Mouse (Mus musculus) v-Abl transformed pro-B cells (cell line): Measurements from ENCODE around the gene Lgalsl.

ENCODE experiments used
- in situ Hi-C, 2 experiments: fragments of 400-800 bp; cut with MboI; formaldehyde crosslinking; loops; one replicate each; pipeline ENCODE4 v1.15.1; 2025; ENCODE audit not compliant: unreplicated experiment in 2 of 2

The Lgalsl gene

GRCm38 (mm10) chr11:20829056-20829686, 1.7 kb downstream of the Lgalsl start:
- in situ Hi-C loops = no loop called here

GRCm38 (mm10) chr11:20823961-20824360, 6.9 kb downstream of the Lgalsl start:
- in situ Hi-C loops = no loop called here

- in situ Hi-C loops = no loop called here
Measured at GRCm38 (mm10) chr11:20823301-20823700, 7.6 kb downstream of the Lgalsl start.

- in situ Hi-C loops = no loop called here
Measured at GRCm38 (mm10) chr11:20821351-20821750, 9.5 kb downstream of the Lgalsl start.

- in situ Hi-C loops = no loop called here
Measured at GRCm38 (mm10) chr11:20813901-20814523, 16.8 kb downstream of the Lgalsl start.

- in situ Hi-C loops = no loop called here
Measured at GRCm38 (mm10) chr11:20812153-20812887, 18.5 kb downstream of the Lgalsl start.

GRCm38 (mm10) chr11:20806659-20807058, 24.2 kb downstream of the Lgalsl start:
- in situ Hi-C loops = no loop called here

GRCm38 (mm10) chr11:20805604-20806249, 25.1 kb downstream of the Lgalsl start:
- in situ Hi-C loops = no loop called here

GRCm38 (mm10) chr11:20804416-20804815, 26.4 kb downstream of the Lgalsl start:
- in situ Hi-C loops = no loop called here

- in situ Hi-C loops = no loop called here
Measured at GRCm38 (mm10) chr11:20800277-20801092, 30.4 kb downstream of the Lgalsl start.

GRCm38 (mm10) chr11:20797841-20798240, 33.0 kb downstream of the Lgalsl start:
- in situ Hi-C loops = loop anchor here (5.0 to 25.0 kb wide), 6 partner anchors 114 to 1814 kb away; no protein-coding TSS in a partner anchor

- in situ Hi-C loops = loop anchor here (5.0 to 25.0 kb wide), 6 partner anchors 117 to 1817 kb away; no protein-coding TSS in a partner anchor
Measured at GRCm38 (mm10) chr11:20795466-20795865, 35.4 kb downstream of the Lgalsl start.

GRCm38 (mm10) chr11:20794913-20795254, 36.0 kb downstream of the Lgalsl start:
- in situ Hi-C loops = loop anchor here (5.0 to 25.0 kb wide), 7 partner anchors 117 to 1817 kb away; no protein-coding TSS in a partner anchor

- in situ Hi-C loops = loop anchor here (5.0 to 25.0 kb wide), 5 partner anchors 118 to 1818 kb away; no protein-coding TSS in a partner anchor
Measured at GRCm38 (mm10) chr11:20794196-20794912, 36.5 kb downstream of the Lgalsl start.

GRCm38 (mm10) chr11:20793676-20794075, 37.2 kb downstream of the Lgalsl start:
- in situ Hi-C loops = loop anchor here (5.0 to 25.0 kb wide), 5 partner anchors 119 to 1819 kb away; no protein-coding TSS in a partner anchor

- in situ Hi-C loops = loop anchor here (5.0 to 25.0 kb wide), 5 partner anchors 120 to 1820 kb away; no protein-coding TSS in a partner anchor
Measured at GRCm38 (mm10) chr11:20792667-20793066, 38.2 kb downstream of the Lgalsl start.

- in situ Hi-C loops = loop anchor here (5.0 to 25.0 kb wide), 5 partner anchors 121 to 1821 kb away; no protein-coding TSS in a partner anchor
Measured at GRCm38 (mm10) chr11:20791334-20791733, 39.5 kb downstream of the Lgalsl start.

GRCm38 (mm10) chr11:20789015-20789414, 41.8 kb downstream of the Lgalsl start:
- in situ Hi-C loops = loop anchor here in 1 of 2 experiments (25.0 kb wide), 1 partner anchor 1823 kb away; no protein-coding TSS in a partner anchor

- in situ Hi-C loops = loop anchor here in 1 of 2 experiments (25.0 kb wide), 1 partner anchor 1824 kb away; no protein-coding TSS in a partner anchor
Measured at GRCm38 (mm10) chr11:20788070-20788469, 42.8 kb downstream of the Lgalsl start.
